7 mouse cellular contexts compared by ENCODE assay signal in genomic region chr15:99074600-99075333, GRCm38 (mm10). TPM values are rescaled to one million over a fixed set of nuclear protein-coding genes. Genes with fewer than 3 reads are reported as not detected.
DNase-seq lines count a peak whose midpoint lies in the region; ATAC-seq and TF ChIP-seq lines count a peak whose summit lies in the region.

No protein-coding gene starts in this region.

- H3K27ac ChIP-seq in embryonic facial prominence, embryonic 10.5 days (replicated peaks), result peak overlapping the region; percentile 94
- H3K27ac ChIP-seq in intestine, postnatal 0 days (ENCODE audit: low read depth, low read length), result peak overlapping the region; percentile 60
- H3K27ac ChIP-seq in midbrain, embryonic 12.5 days (replicated peaks), result peak overlapping the region; percentile 96
- peak overlapping the region; percentile 80 for H3K27ac ChIP-seq in small intestine, adult 2 months (ENCODE audit: insufficient read depth, low read depth, low read length)

- TF ChIP-seq CTCF in intestine, postnatal 0 days (IDR thresholded peaks at IDR 0.05; ENCODE audit: low read depth), result no peak
- TF ChIP-seq CTCF in small intestine, adult 2 months (IDR thresholded peaks at IDR 0.05; ENCODE audit: extremely low read depth, insufficient read length, insufficient replicate concordance, low read depth, low read length), result no peak

- TF ChIP-seq POLR2A in small intestine, adult 2 months (IDR thresholded peaks at IDR 0.05; ENCODE audit: low read depth, low read length), result peak; percentile 8; the same call in 1 of the 2 replicates

- H3K9me3 ChIP-seq in embryonic facial prominence, embryonic 10.5 days, result no peaks in the 10 kb centered on the region
- H3K9me3 ChIP-seq in intestine, postnatal 0 days (ENCODE audit: control insufficient read depth), result no peaks in the 10 kb centered on the region
- H3K9me3 ChIP-seq in midbrain, embryonic 12.5 days, result no peaks in the 10 kb centered on the region

- peak; percentile 98 for DNase-seq in adrenal gland, postnatal 10 days
- peak; percentile 99 for DNase-seq in embryonic facial prominence, embryonic 10.5 days (ENCODE audit: low spot score)
- DNase-seq in gonadal fat pad, adult 2 months (ENCODE audit: low read depth), result peak; percentile 55
- peak; percentile 98 for DNase-seq in left cerebral cortex, postnatal 4 days

- intact Hi-C loops in left cerebral cortex, postnatal 4 days (cut with DNase I), result no loop called here

- peak overlapping the region; percentile 57 for H3K9ac ChIP-seq in intestine, postnatal 0 days (ENCODE audit: low read depth, low read length)
- H3K9ac ChIP-seq in midbrain, embryonic 12.5 days (replicated peaks), result peak overlapping the region; percentile 72

- WGBS in embryonic facial prominence, embryonic 10.5 days, result under 1% methylated on average over 44 of the region's 44 CpGs
- under 1% methylated on average over 44 of the region's 44 CpGs for WGBS in intestine, postnatal 0 days
- under 1% methylated on average over 44 of the region's 44 CpGs for WGBS in midbrain, embryonic 12.5 days
- WGBS in small intestine, adult 2 months, result 0% methylated on average over 44 of the region's 44 CpGs

- peak overlapping the region; percentile 86 for H3K4me2 ChIP-seq in intestine, postnatal 0 days (replicated peaks; ENCODE audit: low read depth)
- H3K4me2 ChIP-seq in midbrain, embryonic 12.5 days (replicated peaks), result peak overlapping the region; percentile 82

- no peaks in the 10 kb centered on the region for H3K27me3 ChIP-seq in embryonic facial prominence, embryonic 10.5 days (replicated peaks; ENCODE audit: low read depth, poor library complexity, severe bottlenecking)
- H3K27me3 ChIP-seq in intestine, postnatal 0 days (replicated peaks; ENCODE audit: control insufficient read depth, insufficient read depth, low read length), result no peaks in the 10 kb centered on the region
- peaks cover 3% of the 10 kb centered on the region; the same call in 1 of the 2 replicates for H3K27me3 ChIP-seq in midbrain, embryonic 12.5 days
- no peaks in the 10 kb centered on the region for H3K27me3 ChIP-seq in small intestine, adult 2 months (ENCODE audit: control insufficient read depth, insufficient read depth, low read length)

- H3K36me3 ChIP-seq in embryonic facial prominence, embryonic 10.5 days (replicated peaks), result peaks cover 34% of the 10 kb centered on the region
- peaks cover 17% of the 10 kb centered on the region; the same call in 1 of the 2 replicates for H3K36me3 ChIP-seq in intestine, postnatal 0 days (ENCODE audit: control insufficient read depth, insufficient read depth)
- peaks cover 19% of the 10 kb centered on the region for H3K36me3 ChIP-seq in midbrain, embryonic 12.5 days
- H3K36me3 ChIP-seq in small intestine, adult 2 months (ENCODE audit: control insufficient read depth, insufficient read depth, low read length), result peaks cover 2% of the 10 kb centered on the region; the same call in 1 of the 2 replicates

- ATAC-seq in intestine, postnatal 0 days, result peak; percentile 93
- peak; percentile 99 for ATAC-seq in midbrain, embryonic 12.5 days (ENCODE audit: low FRiP score, low read depth)

- peaks cover 38% of the 10 kb centered on the region for H3K4me1 ChIP-seq in embryonic facial prominence, embryonic 10.5 days
- peaks cover 5% of the 10 kb centered on the region for H3K4me1 ChIP-seq in intestine, postnatal 0 days (replicated peaks; ENCODE audit: control insufficient read depth, insufficient read depth, low read length)
- peaks cover 30% of the 10 kb centered on the region for H3K4me1 ChIP-seq in midbrain, embryonic 12.5 days
- H3K4me1 ChIP-seq in small intestine, adult 2 months (ENCODE audit: control insufficient read depth, insufficient read depth, insufficient read length, low read length), result peaks cover 6% of the 10 kb centered on the region

- peak overlapping the region; percentile 85 for H3K4me3 ChIP-seq in embryonic facial prominence, embryonic 10.5 days
- H3K4me3 ChIP-seq in intestine, postnatal 0 days (ENCODE audit: low read depth, low read length), result peak overlapping the region; percentile 62
- peak overlapping the region; percentile 62 for H3K4me3 ChIP-seq in midbrain, embryonic 12.5 days
- H3K4me3 ChIP-seq in small intestine, adult 2 months (ENCODE audit: low read depth, low read length), result peak overlapping the region; percentile 85

RNA-seq across cellular contexts. Expression of gene Troap, which starts 0.4 kb away (rescaled TPM):
- total RNA-seq in adrenal gland, postnatal 10 days (2021), result 1 to 10 TPM; 8.2 to 9.8 TPM
- polyA plus RNA-seq in embryonic facial prominence, embryonic 10.5 days (2016; fragmentation: Nextera tagmentation; extraction: Ambion mirVana), result 49.8 and 53.1 TPM in 2 replicates
- polyA plus RNA-seq in gonadal fat pad, adult 2 months (2012; rRNA removed), result 2.3 and 3.0 TPM in 2 replicates
- polyA plus RNA-seq in intestine, postnatal 0 days (2015; fragmentation: Nextera tagmentation; extraction: Ambion mirVana), result 4.8 TPM in 2 replicates
- total RNA-seq in left cerebral cortex, postnatal 4 days (2021), result 1 to 10 TPM; 4.7 to 5.8 TPM
- 33.2 and 38.3 TPM in 2 replicates for polyA plus RNA-seq in midbrain, embryonic 12.5 days (2016; fragmentation: Nextera tagmentation; extraction: Ambion mirVana)
- polyA plus RNA-seq in small intestine, adult 2 months (2012; rRNA removed), result 5.3 and 9.0 TPM in 2 replicates

RNA-seq across cellular contexts. Expression of gene C1ql4, which starts 12.8 kb away (rescaled TPM):
- total RNA-seq in adrenal gland, postnatal 10 days (2021), result under 1 TPM in 1 of 2 experiments, not detected in 1; 0.18 TPM
- polyA plus RNA-seq in embryonic facial prominence, embryonic 10.5 days (2016; fragmentation: Nextera tagmentation; extraction: Ambion mirVana), result 0.36 and 0.52 TPM in 2 replicates
- 1.8 and 2.1 TPM in 2 replicates for polyA plus RNA-seq in gonadal fat pad, adult 2 months (2012; rRNA removed)
- 0.10 and 0.17 TPM in 2 replicates for polyA plus RNA-seq in intestine, postnatal 0 days (2015; fragmentation: Nextera tagmentation; extraction: Ambion mirVana)
- total RNA-seq in left cerebral cortex, postnatal 4 days (2021), result not detected
- polyA plus RNA-seq in midbrain, embryonic 12.5 days (2016; fragmentation: Nextera tagmentation; extraction: Ambion mirVana), result 18.2 and 19.9 TPM in 2 replicates
- polyA plus RNA-seq in small intestine, adult 2 months (2012; rRNA removed), result not detected in 2 replicates

RNA-seq across cellular contexts. Expression of gene Dnajc22, which starts 18.2 kb away (rescaled TPM):
- 10 to 100 TPM; 15.0 to 21.8 TPM for total RNA-seq in adrenal gland, postnatal 10 days (2021)
- 1.1 and 1.6 TPM in 2 replicates for polyA plus RNA-seq in embryonic facial prominence, embryonic 10.5 days (2016; fragmentation: Nextera tagmentation; extraction: Ambion mirVana)
- polyA plus RNA-seq in gonadal fat pad, adult 2 months (2012; rRNA removed), result 5.8 and 7.6 TPM in 2 replicates
- 52.9 and 55.7 TPM in 2 replicates for polyA plus RNA-seq in intestine, postnatal 0 days (2015; fragmentation: Nextera tagmentation; extraction: Ambion mirVana)
- total RNA-seq in left cerebral cortex, postnatal 4 days (2021), result under 1 TPM in 1 of 2 experiments, not detected in 1; 0.30 TPM
- 1.9 and 2.2 TPM in 2 replicates for polyA plus RNA-seq in midbrain, embryonic 12.5 days (2016; fragmentation: Nextera tagmentation; extraction: Ambion mirVana)
- 24.6 and 43.2 TPM in 2 replicates for polyA plus RNA-seq in small intestine, adult 2 months (2012; rRNA removed)

RNA-seq across cellular contexts. Expression of gene Prph, which starts 19.8 kb away (rescaled TPM):
- total RNA-seq in adrenal gland, postnatal 10 days (2021), result 10 to 100 TPM; 24.0 to 59.0 TPM
- polyA plus RNA-seq in embryonic facial prominence, embryonic 10.5 days (2016; fragmentation: Nextera tagmentation; extraction: Ambion mirVana), result 3.7 and 6.3 TPM in 2 replicates
- polyA plus RNA-seq in gonadal fat pad, adult 2 months (2012; rRNA removed), result 0.06 and 0.32 TPM in 2 replicates
- polyA plus RNA-seq in intestine, postnatal 0 days (2015; fragmentation: Nextera tagmentation; extraction: Ambion mirVana), result 29.8 and 32.7 TPM in 2 replicates
- total RNA-seq in left cerebral cortex, postnatal 4 days (2021), result 1 to 10 TPM; 4.0 to 5.2 TPM
- polyA plus RNA-seq in midbrain, embryonic 12.5 days (2016; fragmentation: Nextera tagmentation; extraction: Ambion mirVana), result 5.4 and 8.1 TPM in 2 replicates
- polyA plus RNA-seq in small intestine, adult 2 months (2012; rRNA removed), result 4.6 and 4.8 TPM in 2 replicates

RNA-seq across cellular contexts. Expression of gene Tuba1c, which starts 45.1 kb away (rescaled TPM):
- total RNA-seq in adrenal gland, postnatal 10 days (2021), result 100 to 1,000 TPM; 144 to 176 TPM
- polyA plus RNA-seq in embryonic facial prominence, embryonic 10.5 days (2016; fragmentation: Nextera tagmentation; extraction: Ambion mirVana), result 141 and 144 TPM in 2 replicates
- polyA plus RNA-seq in gonadal fat pad, adult 2 months (2012; rRNA removed), result 213 and 263 TPM in 2 replicates
- 271 and 315 TPM in 2 replicates for polyA plus RNA-seq in intestine, postnatal 0 days (2015; fragmentation: Nextera tagmentation; extraction: Ambion mirVana)
- 100 to 1,000 TPM; 548 to 589 TPM for total RNA-seq in left cerebral cortex, postnatal 4 days (2021)
- 73.7 and 79.3 TPM in 2 replicates for polyA plus RNA-seq in midbrain, embryonic 12.5 days (2016; fragmentation: Nextera tagmentation; extraction: Ambion mirVana)
- polyA plus RNA-seq in small intestine, adult 2 months (2012; rRNA removed), result 252 and 382 TPM in 2 replicates

Comparison
In these comparisons a context has a peak if more than half of its experiments do, and no peak if none do; other contexts are left out.
1. Peak in every context shown above with its lines: DNase-seq, ATAC-seq, H3K4me3 ChIP-seq and H3K27ac ChIP-seq.